In the genomic region with DNA sequence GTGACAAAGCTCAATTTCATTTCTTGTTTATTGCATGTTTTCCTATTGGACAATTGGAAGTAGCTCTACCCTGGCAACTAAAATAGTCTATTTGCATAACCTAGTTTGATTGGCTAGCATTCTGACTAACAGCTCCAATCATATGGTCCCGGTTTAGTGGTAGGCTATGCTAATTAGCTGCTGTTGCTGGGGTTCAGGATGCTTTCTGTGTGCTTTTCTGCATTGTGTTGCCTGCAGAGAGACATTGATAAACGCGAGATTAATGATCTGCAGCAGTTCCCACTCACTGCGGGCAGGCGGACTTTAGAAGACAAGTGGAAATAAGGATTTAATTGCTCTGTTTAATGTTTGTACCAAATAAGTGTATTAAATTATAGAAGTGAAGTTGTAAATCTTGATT, we compare ENCODE assay signal across 8 mouse cellular contexts.
A peak's percentile ranks its signal among the peaks of the same experiment; 100 is the strongest.
DNase-seq lines count a peak whose midpoint lies in the region; ATAC-seq and TF ChIP-seq lines count a peak whose summit lies in the region.

No protein-coding gene starts in this region.

- no peaks in the 10 kb centered on the region for H3K9me3 ChIP-seq in hindbrain, embryonic 15.5 days
- H3K9me3 ChIP-seq in midbrain, embryonic 11.5 days (ENCODE audit: control insufficient read depth, low read length) = no peaks in the 10 kb centered on the region

- peak; percentile 93 for ATAC-seq in hindbrain, embryonic 15.5 days (ENCODE audit: low FRiP score, low read depth)
- peak; percentile 94 for ATAC-seq in midbrain, embryonic 11.5 days (ENCODE audit: low FRiP score)

- H3K4me2 ChIP-seq in hindbrain, embryonic 15.5 days = no peak overlapping the region
- H3K4me2 ChIP-seq in midbrain, embryonic 11.5 days = no peak overlapping the region

- peaks cover 34% of the 10 kb centered on the region for H3K4me1 ChIP-seq in hindbrain, embryonic 15.5 days (replicated peaks)
- H3K4me1 ChIP-seq in midbrain, embryonic 11.5 days (ENCODE audit: control insufficient read depth, insufficient read depth, low read length) = peaks cover 6% of the 10 kb centered on the region; the same call in 1 of the 2 replicates

- intact Hi-C loops in gastrocnemius, postnatal 14 days (cut with DNase I; ENCODE audit: low total_unique reads) = no loop called here

- no peak for TF ChIP-seq POLR2A in brain, embryonic 14.5 days (IDR thresholded peaks at IDR 0.05; ENCODE audit: borderline replicate concordance, extremely low read depth, insufficient read depth, insufficient read length, poor library complexity, severe bottlenecking)

- no peak for TF ChIP-seq CTCF in brain, embryonic 14.5 days (IDR thresholded peaks at IDR 0.05; ENCODE audit: borderline replicate concordance, extremely low read depth, insufficient read depth, insufficient read length)

- no peaks in the 10 kb centered on the region for H3K36me3 ChIP-seq in hindbrain, embryonic 15.5 days
- no peaks in the 10 kb centered on the region for H3K36me3 ChIP-seq in midbrain, embryonic 11.5 days (ENCODE audit: control insufficient read depth, insufficient read depth, low read length)

- H3K4me3 ChIP-seq in hindbrain, embryonic 15.5 days = no peak overlapping the region
- H3K4me3 ChIP-seq in midbrain, embryonic 11.5 days (ENCODE audit: low read depth, low read length) = no peak overlapping the region

- H3K27ac ChIP-seq in hindbrain, embryonic 15.5 days (replicated peaks) = peak overlapping the region; percentile 73
- H3K27ac ChIP-seq in midbrain, embryonic 11.5 days (ENCODE audit: low read depth, low read length) = no peak overlapping the region

- no peak overlapping the region for H3K9ac ChIP-seq in hindbrain, embryonic 15.5 days
- H3K9ac ChIP-seq in midbrain, embryonic 11.5 days (ENCODE audit: low read length) = no peak overlapping the region

- 7% methylated on average over 5 of the region's 5 CpGs for WGBS in hindbrain, embryonic 15.5 days
- WGBS in midbrain, embryonic 11.5 days = 24% methylated on average over 5 of the region's 5 CpGs

- no peaks in the 10 kb centered on the region for H3K27me3 ChIP-seq in hindbrain, embryonic 15.5 days
- H3K27me3 ChIP-seq in midbrain, embryonic 11.5 days (ENCODE audit: control insufficient read depth, insufficient read depth, low read length) = no peaks in the 10 kb centered on the region

- peak; percentile 58 for DNase-seq in gastrocnemius, adult 18-20 months (ENCODE audit: low spot score)
- no peak for DNase-seq in gastrocnemius, postnatal 14 days
- DNase-seq in brain, embryonic 14.5 days (ENCODE audit: low read depth) = peak; percentile 97
- peak; percentile 43 for DNase-seq in fat pad, adult 2 months (ENCODE audit: extremely low read depth, low read depth, low spot score)
- peak; percentile 35 to 51 for DNase-seq in layer of hippocampus, postnatal 10 days (ENCODE audit: low spot score in 2 of 2)
- no peak for DNase-seq in midbrain, embryonic 11.5 days (ENCODE audit: low spot score, missing footprints)
- DNase-seq in thymus, postnatal 10 days (ENCODE audit: low spot score in 2 of 2) = peak; percentile 40 to 44

Comparison
In these comparisons a context has a peak if more than half of its experiments do, and no peak if none do; other contexts are left out.
1. DNase-seq: peak in gastrocnemius, adult 18-20 months (single experiment), brain, embryonic 14.5 days (single experiment), fat pad, adult 2 months (single experiment), layer of hippocampus, postnatal 10 days (2 of 2) and thymus, postnatal 10 days (2 of 2); none in gastrocnemius, postnatal 14 days (single experiment) and midbrain, embryonic 11.5 days (single experiment).